Mouse (Mus musculus) ovary, postnatal 14 days (tissue): ENCODE measurements around the gene Gm10184.
"Not testable (repeated sequence)": the region's sequence is repeated elsewhere in the genome, so short reads cannot be mapped to it uniquely, and the experiment has no call there.

ENCODE experiments used
- DNase-seq: peaks from one replicate; pipeline ENCODE4 v3.0.0; 2022; ENCODE audit warnings: low spot score

Gene Gm10184

DNA sequence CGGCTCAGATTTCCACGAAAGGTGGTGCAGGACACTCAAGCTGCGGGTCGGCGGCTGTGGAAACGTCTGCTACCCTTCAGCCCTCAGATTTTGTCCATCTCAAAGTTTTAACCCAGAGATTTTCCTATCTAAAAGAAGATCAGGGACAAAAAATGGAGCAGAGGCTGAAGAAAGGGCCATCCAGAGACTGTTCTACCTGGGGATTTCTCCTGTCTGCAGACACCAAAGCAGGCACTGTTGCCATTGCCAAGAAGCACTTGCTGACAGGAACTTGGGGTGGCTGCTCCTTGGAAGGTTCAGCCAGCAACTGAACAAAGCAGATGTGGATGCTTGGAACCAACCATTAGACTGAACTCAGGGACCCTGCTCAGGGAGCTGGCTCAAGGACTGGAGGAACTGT, at the start of gene Gm10184:
Gene Gm10184, minus strand, starts transcription at position 101 of the 400 bp plus-strand sequence.
- no peak for DNase-seq

DNA sequence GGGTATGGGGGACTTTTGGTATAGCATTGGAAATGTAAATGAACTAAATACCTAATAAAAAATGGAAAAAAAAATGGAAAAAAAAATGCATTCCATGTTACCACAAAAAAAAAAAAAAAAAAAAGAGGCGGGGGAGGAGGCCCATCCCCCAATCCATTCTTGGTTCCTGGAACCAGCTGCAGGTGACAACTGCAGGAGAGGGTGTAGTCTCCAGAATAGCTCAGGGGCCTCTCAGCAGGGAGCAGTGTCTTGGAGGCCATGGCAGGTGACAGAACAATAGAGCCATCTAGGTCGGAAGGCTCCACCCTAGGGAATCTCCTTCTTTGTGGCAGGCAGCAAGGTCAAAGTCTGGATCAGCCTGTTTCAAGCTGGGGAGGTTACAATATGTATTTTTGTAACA, 23.7 kb upstream of the Gm10184 start:
- DNase-seq: no peak

DNA sequence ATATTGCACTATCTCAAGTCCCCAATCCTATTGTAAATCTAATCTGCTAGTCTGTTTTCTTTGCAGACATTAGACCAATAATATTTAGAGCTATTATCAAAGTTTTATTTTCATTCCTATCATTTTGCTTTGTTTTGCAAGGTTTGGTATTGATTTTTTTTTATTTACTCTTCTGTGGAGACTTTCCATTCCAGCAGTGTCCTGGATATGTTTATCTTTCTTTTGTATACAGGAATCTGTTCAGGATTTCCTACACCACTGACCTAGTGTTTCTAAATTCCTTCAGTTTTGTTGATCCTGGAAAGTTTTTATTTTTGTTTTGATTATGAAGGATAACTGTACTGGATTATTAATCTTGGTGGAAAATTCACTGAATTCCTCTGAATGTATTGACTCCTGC, 2.6 kb downstream of the Gm10184 start:
- DNase-seq: no peak

DNA sequence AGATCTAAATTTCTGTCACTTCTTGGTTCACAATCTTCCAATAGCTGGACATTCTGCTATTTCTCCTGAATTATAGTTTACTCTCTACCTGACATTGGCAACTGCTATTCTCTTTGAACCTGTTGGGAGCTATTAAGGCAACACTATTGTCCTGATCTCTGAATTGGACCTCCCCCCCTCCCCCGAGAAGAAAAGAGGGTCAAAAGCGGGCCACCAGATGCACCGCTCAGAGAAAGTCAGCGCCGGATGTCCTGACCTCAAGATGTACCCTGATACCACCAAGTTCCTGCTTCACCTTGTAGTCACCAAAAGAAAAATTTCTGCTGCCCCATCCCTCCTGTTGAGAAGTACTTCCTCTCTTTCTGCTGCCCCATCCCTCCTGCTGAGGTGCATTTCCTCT, 5.5 kb downstream of the Gm10184 start:
- DNase-seq: not testable (repeated sequence)

GRCm38 (mm10) chr17:89902767-89903166, 7.5 kb downstream of the Gm10184 start:
- no peak for DNase-seq

DNA sequence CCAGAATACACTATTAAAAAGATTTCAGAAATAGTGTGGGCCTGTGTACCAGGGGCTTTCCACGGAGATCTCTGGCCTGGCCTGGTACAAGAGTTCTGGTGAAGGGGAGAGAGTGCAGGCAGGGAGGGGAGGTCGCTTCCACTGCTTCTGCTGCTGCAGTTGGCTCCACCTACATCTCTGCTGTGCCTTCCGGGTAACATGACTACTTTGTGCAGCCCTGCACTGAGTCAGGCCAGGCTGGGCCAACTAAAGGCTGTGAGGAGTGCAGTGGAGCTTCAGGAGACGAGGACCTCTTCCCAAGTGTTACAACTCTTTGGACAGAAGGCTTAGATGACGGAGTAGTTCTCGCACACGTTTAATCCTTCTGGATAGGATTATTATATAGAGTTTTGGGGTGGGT, 9.6 kb downstream of the Gm10184 start:
- DNase-seq: no peak

GRCm38 (mm10) chr17:89899813-89900212, 10.4 kb downstream of the Gm10184 start:
- DNase-seq: no peak

GRCm38 (mm10) chr17:89864996-89865395, 45.3 kb downstream of the Gm10184 start:
- no peak for DNase-seq
